In genomic region chr3:56380316-56380715, GRCm38 (mm10) we compare ENCODE assay signal across 13 mouse cellular contexts.
"Had no signal": no experiment of that assay in that cellular context is flagged by ENCODE, and none has a peak within 500 bp of the region (broad histone marks: within the 10 kb centered on the region; RNA-seq: fewer than 3 reads in every experiment).

No protein-coding gene starts in this region.

- H3K27ac ChIP-seq: intestine, embryonic 15.5 days; layer of hippocampus, adult 2 months; limb, embryonic 13.5 days; liver, embryonic 15.5 days; lung, embryonic 15.5 days; midbrain, embryonic 15.5 days; neural tube, embryonic 12.5 days had no signal

- H3K9ac ChIP-seq: intestine, embryonic 15.5 days; limb, embryonic 13.5 days; liver, embryonic 15.5 days; lung, embryonic 15.5 days; midbrain, embryonic 15.5 days; neural tube, embryonic 12.5 days had no signal

- H3K4me2 ChIP-seq: intestine, embryonic 15.5 days; limb, embryonic 13.5 days; liver, embryonic 11.5 days; liver, embryonic 15.5 days; lung, embryonic 15.5 days; midbrain, embryonic 15.5 days; neural tube, embryonic 12.5 days had no signal

- DNase-seq: kidney, adult 8-10 months; right cerebral cortex, postnatal 4 days; spleen, adult 18-20 months; thymus, adult 18-20 months; thymus, postnatal 25 days had no signal

- H3K4me1 ChIP-seq: intestine, embryonic 15.5 days; limb, embryonic 13.5 days; liver, embryonic 15.5 days; lung, embryonic 15.5 days; midbrain, embryonic 15.5 days; neural tube, embryonic 12.5 days had no signal

- H3K27me3 ChIP-seq: intestine, embryonic 15.5 days; limb, embryonic 13.5 days; liver, embryonic 15.5 days; lung, embryonic 15.5 days; midbrain, embryonic 15.5 days; neural tube, embryonic 12.5 days had no signal

- H3K36me3 ChIP-seq: intestine, embryonic 15.5 days; limb, embryonic 13.5 days; liver, embryonic 15.5 days; lung, embryonic 15.5 days; midbrain, embryonic 15.5 days; neural tube, embryonic 12.5 days had no signal

- ATAC-seq: intestine, embryonic 15.5 days; midbrain, embryonic 15.5 days had no signal

- H3K9me3 ChIP-seq: intestine, embryonic 15.5 days; limb, embryonic 13.5 days; liver, embryonic 15.5 days; lung, embryonic 15.5 days; midbrain, embryonic 15.5 days had no signal

- H3K4me3 ChIP-seq: intestine, embryonic 15.5 days; layer of hippocampus, adult 2 months; limb, embryonic 13.5 days; liver, embryonic 15.5 days; lung, embryonic 15.5 days; midbrain, embryonic 15.5 days; neural tube, embryonic 12.5 days had no signal
